Mouse (Mus musculus): ENCODE data around the gene Zfp36l3.

DNA sequence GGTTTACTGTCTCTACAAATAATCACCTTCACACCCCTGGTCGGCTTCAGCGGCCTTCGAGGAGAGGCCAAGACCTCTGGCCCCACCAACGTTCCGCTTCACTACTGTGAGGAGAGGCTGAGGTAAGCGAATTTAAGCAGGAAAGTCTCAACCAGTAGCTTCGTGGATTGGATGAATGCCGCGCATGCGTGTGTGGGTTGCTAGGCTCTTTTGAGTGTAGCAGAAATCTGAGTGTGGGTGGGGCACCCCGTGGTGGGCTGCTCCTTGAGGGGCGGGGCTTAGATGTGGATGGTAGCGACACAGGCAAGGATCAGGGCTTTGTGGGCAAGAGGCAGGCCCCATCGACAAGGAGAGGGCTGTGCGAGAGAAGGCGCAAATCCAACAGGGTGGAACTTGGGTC lies 18.5 kb downstream of the Zfp36l3 start, which contains the start of gene 1700013H16Rik:
- no peak for TF ChIP-seq POLR2A (IDR thresholded peaks at IDR 0.05; ENCODE audit: control insufficient read depth in 1 of 2, insufficient read depth in 1 of 2, low read depth in 1 of 2, low read length in 2 of 2, poor library complexity in 1 of 2)
- no peak for TF ChIP-seq MEF2A (IDR thresholded peaks at IDR 0.05; ENCODE audit: extremely low read depth, insufficient replicate concordance, low read depth, low read length, poor library complexity, severe bottlenecking)
- no peak for TF ChIP-seq CTCF (IDR thresholded peaks at IDR 0.05 in 2 of 3, conservative IDR thresholded peaks at IDR 0.05 in 1 of 3; ENCODE audit: control insufficient read depth in 1 of 3, insufficient read depth in 1 of 3, low read depth in 2 of 3, low read length in 3 of 3, poor library complexity in 1 of 3, severe bottlenecking in 1 of 3)
- TF ChIP-seq EP300 (IDR thresholded peaks at IDR 0.05; ENCODE audit: low read depth in 1 of 2, low read length in 2 of 2) = no peak
- TF ChIP-seq ZNF384 (IDR thresholded peaks at IDR 0.05; ENCODE audit: low read depth, low read length) = no peak
- TF ChIP-seq HCFC1 (IDR thresholded peaks at IDR 0.05; ENCODE audit: low read depth, low read length) = no peak
- TF ChIP-seq MYC (IDR thresholded peaks at IDR 0.05; ENCODE audit: low read depth, low read length) = no peak
- TF ChIP-seq SIN3A (IDR thresholded peaks at IDR 0.05; ENCODE audit: low read length) = no peak
